Mouse (Mus musculus) lung, postnatal 0 days (tissue): ENCODE results near the gene Ppfia4. TPM values are rescaled to one million over a fixed set of nuclear protein-coding genes. Genes with fewer than 3 reads are reported as not detected.

Experiments
- ATAC-seq: fragments of 200-750 bp; cut with Nextera tagmentation; 2 replicates; pipeline ENCODE4 v1.8.0; 2017; ENCODE audit warnings: moderate library complexity
- DNase-seq: peaks from one replicate; pipeline ENCODE4 v3.0.0-alpha.2; 2016; ENCODE audit warnings: low spot score
- H3K27ac ChIP-seq: fragments of 300-500 bp; sonication (generic); 2 replicates; pipeline ENCODE4 v1.5.1; 2014; ENCODE audit warnings: antibody characterized with exemption, mild to moderate bottlenecking, low read length, mixed read lengths
- H3K27me3 ChIP-seq: fragments of 300-500 bp; sonication (generic); replicated peaks from 2 replicates; pipeline ENCODE4 v1.6.1; 2014; ENCODE audit warnings: low read length, mixed read lengths; ENCODE audit not compliant: insufficient read depth
- H3K36me3 ChIP-seq: fragments of 300-500 bp; sonication (generic); 2 replicates; pipeline ENCODE4 v1.6.1; 2014; ENCODE audit warnings: low read length, mixed read lengths; ENCODE audit not compliant: insufficient read depth
- H3K4me1 ChIP-seq: fragments of 300-500 bp; sonication (generic); 2 replicates; pipeline ENCODE4 v1.6.1; 2014; ENCODE audit warnings: antibody characterized with exemption, low read depth, low read length, mixed read lengths; ENCODE audit not compliant: insufficient read depth
- H3K4me2 ChIP-seq: fragments of 300-500 bp; sonication (generic); replicated peaks from 2 replicates; pipeline ENCODE4 v1.6.1; 2014; ENCODE audit warnings: low read depth, mild to moderate bottlenecking, low read length, moderate library complexity, mixed read lengths
- H3K4me3 ChIP-seq: fragments of 300-500 bp; sonication (generic); 2 replicates; pipeline ENCODE4 v1.5.1; 2014; ENCODE audit warnings: low read depth, low read length
- H3K9ac ChIP-seq: fragments of 300-500 bp; sonication (generic); replicated peaks from 2 replicates; pipeline ENCODE4 v1.6.1; 2014; ENCODE audit warnings: low read depth, mild to moderate bottlenecking
- H3K9me3 ChIP-seq: fragments of 300-500 bp; sonication (generic); 2 replicates; pipeline ENCODE4 v1.6.1; 2016; ENCODE audit warnings: low read length, mixed read lengths
- CTCF ChIP-seq: IDR thresholded peaks from 2 replicates; pipeline ENCODE4 v1.5.1; 2016; ENCODE audit warnings: antibody characterized with exemption, mild to moderate bottlenecking
- EP300 ChIP-seq: IDR thresholded peaks from 2 replicates; pipeline ENCODE4 v1.6.1; 2016; ENCODE audit warnings: antibody characterized with exemption, mild to moderate bottlenecking, control low read depth
- WGBS: fragments of 180-500 bp; shearing (Covaris S2); extraction: QIAGEN DNeasy Blood & Tissue Kit; methylation state at CpG from one replicate; pipeline ENCODE4 v1.1.7; 2014; 5-methylcytosine and 5-hydroxymethylcytosine counted together
- polyA plus RNA-seq: library from polyadenylated mRNA; unstranded; fragments of >200 nt; fragmentation: Nextera tagmentation; extraction: Ambion mirVana; gene quantifications from 2 replicates; pipeline ENCODE4 v1.2.1, GENCODE M21; 2015

Gene Ppfia4
- polyA plus RNA-seq, 1 experiment from 2014 or later = 4.5 TPM

DNA sequence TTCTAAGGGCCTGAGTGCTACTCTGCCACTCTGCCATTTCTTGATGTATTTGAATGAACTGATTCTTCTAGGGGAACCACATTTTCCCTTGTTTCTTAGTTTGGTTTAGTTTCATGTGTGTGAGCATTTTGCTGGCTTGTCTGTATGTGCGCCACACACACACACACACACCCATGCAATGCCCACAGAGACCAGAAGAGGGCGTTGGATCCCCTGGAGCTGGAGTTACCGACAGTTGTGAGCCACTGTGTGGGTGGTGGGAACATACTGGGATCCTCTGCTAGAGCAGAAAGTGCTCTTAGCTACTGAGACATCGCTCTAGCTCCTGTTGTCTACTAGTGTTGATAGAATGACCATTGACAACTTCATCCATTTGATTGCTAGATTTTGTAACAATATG lies 51.2 kb downstream of the Ppfia4 start:
- Histone ChIP-seq H3K4me3 (no peak overlapping the region), H3K36me3 (no peaks in the 10 kb centered on the region), H3K9me3 (no peaks in the 10 kb centered on the region), H3K27ac (no peak overlapping the region), H3K4me2 (no peak overlapping the region), H3K27me3 (no peaks in the 10 kb centered on the region), H3K9ac (no peak overlapping the region), H3K4me1 (no peaks in the 10 kb centered on the region)
- 67% methylated on average over 4 of the region's 4 CpGs for WGBS
- no peak for DNase-seq
- ATAC-seq = no peak
- TF ChIP-seq EP300 (no peak), CTCF (peak; percentile 26; the same call in 1 of the 2 replicates)

DNA sequence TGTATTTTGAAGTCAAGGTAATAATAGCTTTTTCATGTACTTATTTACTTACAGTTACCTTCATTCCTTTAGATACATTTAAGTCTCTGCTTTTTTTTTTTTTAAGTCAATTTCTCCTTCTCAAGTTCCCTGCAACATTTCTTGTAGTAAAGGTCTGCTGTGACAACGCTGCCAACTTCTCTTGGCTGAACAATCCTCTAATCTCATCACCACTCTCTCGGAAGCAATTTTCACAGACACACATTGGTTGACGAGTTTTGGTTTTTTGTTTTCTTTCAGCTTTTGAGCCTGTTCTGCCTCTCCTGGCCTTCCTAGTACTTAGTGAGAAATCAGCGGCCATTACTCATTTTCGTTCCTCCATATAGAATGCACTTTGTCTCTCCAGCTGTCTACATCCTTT lies 52.6 kb downstream of the Ppfia4 start:
- no peak overlapping the region for H3K27ac ChIP-seq
- ATAC-seq = no peak
- no peak overlapping the region for H3K4me2 ChIP-seq
- DNase-seq = no peak
- no peak overlapping the region for H3K9ac ChIP-seq
- H3K4me3 ChIP-seq = no peak overlapping the region
- TF ChIP-seq EP300 (no peak), CTCF (no peak)
- no peaks in the 10 kb centered on the region for H3K36me3 ChIP-seq
- no peaks in the 10 kb centered on the region for H3K27me3 ChIP-seq
- 82% methylated on average over 5 of the region's 5 CpGs for WGBS
- H3K4me1 ChIP-seq = no peaks in the 10 kb centered on the region
- no peaks in the 10 kb centered on the region for H3K9me3 ChIP-seq

DNA sequence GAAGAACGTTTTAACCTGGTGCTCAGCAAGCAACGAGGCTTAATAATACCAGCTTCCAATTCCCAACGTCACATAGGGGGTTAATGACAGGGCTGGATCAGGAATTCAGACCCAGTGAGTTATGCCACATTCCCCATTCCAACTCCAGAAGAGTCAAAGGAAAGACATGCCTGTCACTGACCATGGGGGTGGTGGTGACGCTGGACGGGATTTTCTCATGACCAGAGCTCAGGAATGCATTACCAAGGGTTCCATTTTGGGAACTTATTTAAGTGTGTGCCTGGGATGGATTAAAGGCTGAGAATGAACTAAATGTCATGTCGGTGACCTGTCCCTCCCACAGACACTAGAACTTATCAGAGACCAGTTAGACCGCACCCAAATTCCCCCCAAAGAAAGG lies 55.9 kb downstream of the Ppfia4 start:
- H3K9ac ChIP-seq = no peak overlapping the region
- H3K4me3 ChIP-seq = no peak overlapping the region
- TF ChIP-seq EP300 (no peak), CTCF (no peak)
- H3K4me2 ChIP-seq = no peak overlapping the region
- WGBS = 66% methylated on average over 7 of the region's 7 CpGs
- H3K4me1 ChIP-seq = no peaks in the 10 kb centered on the region
- DNase-seq (peak; percentile 65), ATAC-seq (peak; percentile 57)
- no peaks in the 10 kb centered on the region for H3K27me3 ChIP-seq
- H3K36me3 ChIP-seq = no peaks in the 10 kb centered on the region
- H3K9me3 ChIP-seq = no peaks in the 10 kb centered on the region
- H3K27ac ChIP-seq = no peak overlapping the region; the same call in 1 of the 2 replicates

DNA sequence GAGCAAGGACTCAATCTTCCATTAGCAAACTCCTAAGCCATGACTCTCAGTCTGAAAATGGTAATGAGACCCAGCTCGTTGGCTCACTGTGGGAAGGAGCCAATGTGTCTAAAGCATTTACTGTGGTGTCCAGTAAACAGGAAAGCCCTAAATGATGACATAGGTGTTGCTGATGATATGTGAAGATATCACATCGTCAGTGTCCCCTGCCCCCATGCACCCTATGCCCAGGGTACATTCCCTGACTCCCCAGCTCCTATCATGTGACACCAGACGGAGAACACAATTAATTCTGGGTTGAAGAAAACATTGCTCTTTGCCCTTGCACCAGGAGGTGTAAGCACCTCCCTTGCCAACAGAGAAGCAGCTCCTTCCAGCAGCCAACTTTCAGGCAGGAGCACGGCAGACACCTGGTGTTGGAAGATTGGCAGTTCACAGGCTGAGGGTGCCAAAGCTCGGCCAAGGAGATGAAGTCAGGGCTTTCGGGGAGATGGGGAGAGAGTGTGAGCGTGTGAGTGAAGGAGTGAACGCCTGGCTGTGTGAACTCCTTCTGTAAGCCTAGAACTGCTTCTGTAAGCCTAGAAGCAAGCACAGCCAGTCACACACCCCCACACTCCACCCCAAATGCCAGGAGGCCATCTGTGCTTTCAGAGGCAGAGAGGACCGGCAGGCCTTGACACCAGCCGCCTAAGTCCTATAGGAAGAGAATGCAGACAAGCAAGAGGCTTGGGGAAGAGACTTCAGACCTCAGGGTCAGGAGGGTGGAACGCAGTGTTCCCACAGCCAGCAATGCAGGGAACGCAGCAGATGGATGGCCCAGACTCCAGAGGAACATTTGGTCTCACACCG lies 56.9 kb downstream of the Ppfia4 start:
- Histone ChIP-seq H3K4me2 (no peak overlapping the region), H3K27ac (peak overlapping the region; percentile 35), H3K36me3 (no peaks in the 10 kb centered on the region), H3K4me1 (no peaks in the 10 kb centered on the region), H3K9me3 (no peaks in the 10 kb centered on the region), H3K4me3 (no peak overlapping the region), H3K27me3 (no peaks in the 10 kb centered on the region), H3K9ac (no peak overlapping the region)
- WGBS = 49% methylated on average over 13 of the region's 13 CpGs
- DNase-seq = peak; percentile 64
- TF ChIP-seq EP300 (peak; percentile 43), CTCF (no peak)
- peak; percentile 77 for ATAC-seq

DNA sequence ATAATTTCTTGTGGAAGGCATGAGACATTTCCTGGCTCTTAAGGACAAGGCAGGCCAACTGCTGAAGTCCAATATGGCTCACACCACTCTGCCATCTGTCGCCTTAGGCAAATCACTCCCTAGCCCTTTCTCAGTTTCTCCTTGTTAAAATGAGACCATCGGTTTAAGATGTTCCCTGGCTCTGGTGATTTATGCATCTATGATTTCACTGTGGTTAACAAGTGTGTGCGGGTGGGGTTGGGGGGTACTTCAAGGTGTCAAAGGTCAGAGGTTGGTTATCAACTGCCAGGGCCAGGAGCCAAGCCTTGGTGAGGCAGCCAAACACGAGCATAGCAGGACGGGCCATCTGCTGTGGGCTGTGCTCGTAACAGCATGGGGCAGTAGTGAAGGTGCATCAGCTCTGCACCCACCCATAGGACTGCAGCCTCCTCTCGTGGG lies 58.2 kb downstream of the Ppfia4 start:
- Histone ChIP-seq H3K4me1 (no peaks in the 10 kb centered on the region), H3K36me3 (no peaks in the 10 kb centered on the region), H3K27ac (no peak overlapping the region), H3K9me3 (no peaks in the 10 kb centered on the region), H3K4me3 (no peak overlapping the region), H3K9ac (no peak overlapping the region), H3K4me2 (no peak overlapping the region), H3K27me3 (no peaks in the 10 kb centered on the region)
- DNase-seq = no peak
- WGBS = 80% methylated on average over 7 of the region's 7 CpGs
- TF ChIP-seq EP300 (no peak), CTCF (no peak)
- ATAC-seq = no peak

DNA sequence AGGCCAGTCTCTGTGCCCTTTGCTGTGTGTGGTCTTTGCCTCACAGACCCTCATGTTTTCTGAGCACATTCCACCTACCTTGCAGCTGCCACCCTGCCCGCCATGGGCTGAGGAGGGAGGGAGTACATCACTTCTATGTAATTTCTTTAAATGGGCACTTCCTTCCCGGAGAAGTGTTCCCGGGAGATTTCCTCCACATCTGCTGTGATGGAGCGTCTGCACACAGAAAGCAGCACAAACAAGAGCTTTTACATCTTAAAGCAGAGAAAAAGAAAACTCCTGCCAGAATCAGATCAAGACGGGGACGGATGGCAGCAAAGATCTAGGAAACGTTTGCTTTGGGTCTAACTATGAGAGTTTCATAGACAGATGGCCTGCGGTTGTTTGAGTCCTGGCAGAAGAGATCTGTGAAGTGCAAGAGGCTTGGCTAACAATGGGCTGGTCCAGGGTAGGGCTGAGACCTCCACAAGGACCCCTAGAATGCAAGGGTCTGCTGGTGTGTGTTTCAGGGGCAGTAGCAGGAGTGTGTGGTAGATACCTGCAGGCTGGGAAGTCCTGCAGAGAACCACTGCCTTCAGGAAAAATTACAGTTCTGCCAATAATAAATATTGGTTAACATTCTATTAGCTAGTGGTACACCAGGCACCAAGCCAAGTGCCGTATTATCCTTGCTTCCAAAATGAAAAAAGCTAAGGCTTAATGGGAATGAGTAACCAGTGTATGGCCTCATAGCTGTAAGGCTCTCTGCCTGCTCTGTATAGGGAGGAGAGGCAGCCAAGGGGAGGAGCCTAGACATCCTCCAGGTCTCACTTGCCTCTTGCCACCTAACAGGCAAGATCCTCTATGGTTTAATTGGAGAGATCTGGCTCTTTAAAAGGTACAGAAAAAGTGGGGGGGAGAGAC lies 59.0 kb downstream of the Ppfia4 start:
- Histone ChIP-seq H3K4me3 (no peak overlapping the region), H3K9ac (no peak overlapping the region), H3K9me3 (no peaks in the 10 kb centered on the region), H3K4me1 (no peaks in the 10 kb centered on the region), H3K27ac (no peak overlapping the region), H3K27me3 (no peaks in the 10 kb centered on the region), H3K4me2 (no peak overlapping the region), H3K36me3 (no peaks in the 10 kb centered on the region)
- DNase-seq (no peak), ATAC-seq (no peak)
- WGBS = 43% methylated on average over 9 of the region's 9 CpGs
- TF ChIP-seq EP300 (no peak), CTCF (no peak)
